Mouse (Mus musculus) thymus, postnatal 0 days (tissue): ENCODE measurements around the gene Il23a. TPM values are rescaled to one million over a fixed set of nuclear protein-coding genes. Genes with fewer than 3 reads are reported as not detected.
"Not testable (repeated sequence)": the region's sequence is repeated elsewhere in the genome, so short reads cannot be mapped to it uniquely, and the experiment has no call there.

Experiments used
- DNase-seq: peaks from one replicate; pipeline ENCODE4 v3.0.0-alpha.2; 2015; ENCODE audit warnings: low spot score
- polyA plus RNA-seq: library from polyadenylated mRNA; unstranded; fragments of >200 nt; fragmentation: Nextera tagmentation; extraction: Ambion mirVana; gene quantifications from 2 replicates; pipeline ENCODE4 v1.2.1, GENCODE M21; 2015

The Il23a gene
- polyA plus RNA-seq, 1 experiment from 2014 or later: 2.5 TPM

DNA sequence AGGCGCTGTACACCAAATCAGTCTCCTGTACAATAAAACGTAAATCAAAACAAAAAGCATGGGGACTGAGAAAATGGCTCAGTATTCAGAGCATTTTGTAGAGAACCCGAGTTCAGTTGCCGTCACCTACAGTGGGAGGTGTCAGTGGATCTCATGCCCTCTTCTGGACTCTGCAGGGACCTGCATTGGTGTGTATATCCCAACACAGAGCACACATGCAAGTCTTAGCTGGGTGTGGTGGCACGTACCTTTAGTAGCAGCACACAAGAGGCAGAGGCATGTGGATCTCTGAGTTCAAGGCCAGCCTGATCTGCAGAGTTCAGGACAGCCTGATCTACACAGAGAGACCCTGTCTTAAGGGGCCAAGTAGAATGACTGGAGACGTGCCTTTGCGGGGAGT, 11.1 kb upstream of the Il23a start:
- no peak for DNase-seq

DNA sequence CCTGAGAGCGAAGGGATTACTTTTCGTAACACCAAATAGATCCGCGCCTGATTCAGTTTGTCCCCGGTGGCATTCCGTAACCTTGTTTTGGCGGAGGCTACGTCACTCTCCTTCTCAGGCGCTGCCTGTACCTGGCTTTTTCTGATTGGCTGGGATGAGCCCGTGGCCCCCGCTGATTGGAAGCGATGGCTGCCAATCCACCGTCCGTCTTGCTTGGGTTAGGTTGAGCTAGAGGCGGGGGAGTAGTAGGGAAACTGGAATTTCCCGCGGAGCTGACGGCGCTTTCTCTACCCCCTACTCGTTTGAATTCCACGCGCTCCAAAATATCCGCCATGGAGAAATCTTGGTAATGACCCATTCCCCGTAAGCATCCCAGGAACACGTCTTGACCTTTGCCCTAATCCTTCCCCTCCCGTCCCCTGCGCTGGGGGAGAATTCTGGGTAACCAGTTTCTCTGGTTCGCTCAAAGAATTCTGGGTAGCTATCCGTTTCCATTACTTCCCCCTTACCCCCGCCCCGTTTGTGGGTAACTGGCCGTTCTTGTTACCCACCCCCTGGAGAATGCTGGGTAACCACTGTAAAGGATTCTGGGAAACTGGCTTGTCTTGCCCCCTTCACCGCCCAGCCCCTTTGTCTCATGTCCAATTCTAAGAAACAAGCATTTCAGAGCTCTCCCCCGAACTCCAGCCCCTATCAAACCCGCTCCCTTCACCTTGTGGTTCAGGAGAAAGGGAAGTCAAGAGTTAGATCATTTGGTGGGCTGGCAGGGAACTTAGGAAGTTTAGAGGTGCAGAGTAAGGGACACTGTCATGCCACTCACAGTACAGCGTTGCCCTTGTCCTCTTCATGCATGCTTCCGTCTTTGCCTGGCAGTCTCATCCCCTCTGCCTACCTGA, 4.8 kb upstream of the Il23a start, which contains the start of gene Pan2:
TSS of gene Pan2 (plus strand) at position 210 of the 896 bp plus-strand sequence.
- DNase-seq: peak; percentile 100

GRCm38 (mm10) chr10:128302785-128303125, 4.2 kb upstream of the Il23a start:
- DNase-seq: no peak

DNA sequence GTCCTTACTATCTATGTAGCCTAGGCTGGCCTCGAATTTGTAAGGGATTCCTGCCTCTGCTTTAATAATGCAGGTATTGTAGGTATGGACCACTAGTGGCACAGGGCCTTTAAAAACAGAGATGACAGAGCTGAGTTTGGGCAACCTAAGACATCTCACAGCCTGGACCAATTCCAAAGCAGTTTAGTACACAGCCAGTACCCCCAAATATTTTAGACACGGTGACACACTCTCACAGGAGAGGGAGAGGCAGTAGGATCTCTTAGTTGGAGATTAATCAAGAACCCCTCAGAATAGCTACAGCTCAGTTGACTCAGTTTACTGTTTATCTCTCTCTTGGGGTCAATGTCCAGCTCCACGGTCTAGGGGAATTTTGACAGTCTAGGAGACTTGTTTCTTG, 3.8 kb upstream of the Il23a start:
- DNase-seq: no peak

DNA sequence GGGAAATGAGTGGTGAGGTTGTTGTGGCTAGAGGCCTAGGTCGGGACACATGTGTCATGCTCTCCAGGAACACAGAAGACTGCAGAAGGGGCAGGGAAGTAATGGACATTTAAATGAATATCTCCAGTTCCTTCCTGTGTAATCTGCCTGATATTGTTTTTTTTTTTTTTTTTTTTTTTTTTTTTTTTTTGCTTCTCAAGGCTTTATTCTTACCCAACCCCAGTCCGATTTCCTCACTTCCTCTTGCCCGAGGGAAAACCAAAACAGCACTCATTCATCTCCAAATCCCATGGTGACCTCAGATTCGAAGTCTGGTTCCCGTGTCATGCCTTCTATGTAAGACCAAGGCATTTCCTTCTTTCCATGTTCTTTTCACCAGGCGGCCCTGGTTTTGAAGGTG, 309 bp downstream of the Il23a start:
- no peak for DNase-seq

DNA sequence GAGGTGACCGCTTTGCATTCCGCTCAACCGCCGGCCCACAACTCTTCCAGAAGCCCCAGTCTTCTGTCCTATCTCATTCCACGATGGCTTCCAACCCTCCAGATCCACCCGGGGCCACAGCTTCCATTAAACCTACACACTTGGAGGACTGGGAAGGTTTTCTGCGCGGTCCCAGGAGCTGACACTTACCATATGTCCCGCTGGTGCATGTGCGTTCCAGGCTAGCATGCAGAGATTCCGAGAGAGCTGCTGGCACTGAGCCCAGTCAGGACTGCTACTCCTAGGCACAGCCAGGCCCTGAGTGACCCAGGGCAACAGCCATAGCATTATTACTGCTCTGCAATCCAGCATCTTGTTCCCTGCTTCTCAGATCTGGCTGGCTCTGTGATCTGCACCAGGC, 930 bp downstream of the Il23a start:
- DNase-seq: no peak

DNA sequence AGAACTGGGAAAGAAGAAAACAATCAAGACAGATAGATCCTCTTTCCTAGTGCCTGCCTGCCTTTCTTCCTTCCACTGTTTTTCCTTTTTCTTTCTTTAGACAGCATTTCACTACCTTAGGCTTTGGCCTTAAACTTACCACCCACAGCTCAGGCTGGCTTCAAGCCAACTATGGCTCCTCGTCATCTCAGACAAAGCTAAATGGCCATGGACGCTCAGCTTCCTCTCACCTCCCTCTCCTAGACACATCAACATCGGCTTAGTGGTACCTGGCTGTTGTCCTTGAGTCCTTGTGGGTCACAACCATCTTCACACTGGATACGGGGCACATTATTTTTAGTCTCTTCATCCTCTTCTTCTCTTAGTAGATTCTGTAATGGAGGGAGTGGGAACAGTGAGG, 1.3 kb downstream of the Il23a start:
- DNase-seq: no peak

DNA sequence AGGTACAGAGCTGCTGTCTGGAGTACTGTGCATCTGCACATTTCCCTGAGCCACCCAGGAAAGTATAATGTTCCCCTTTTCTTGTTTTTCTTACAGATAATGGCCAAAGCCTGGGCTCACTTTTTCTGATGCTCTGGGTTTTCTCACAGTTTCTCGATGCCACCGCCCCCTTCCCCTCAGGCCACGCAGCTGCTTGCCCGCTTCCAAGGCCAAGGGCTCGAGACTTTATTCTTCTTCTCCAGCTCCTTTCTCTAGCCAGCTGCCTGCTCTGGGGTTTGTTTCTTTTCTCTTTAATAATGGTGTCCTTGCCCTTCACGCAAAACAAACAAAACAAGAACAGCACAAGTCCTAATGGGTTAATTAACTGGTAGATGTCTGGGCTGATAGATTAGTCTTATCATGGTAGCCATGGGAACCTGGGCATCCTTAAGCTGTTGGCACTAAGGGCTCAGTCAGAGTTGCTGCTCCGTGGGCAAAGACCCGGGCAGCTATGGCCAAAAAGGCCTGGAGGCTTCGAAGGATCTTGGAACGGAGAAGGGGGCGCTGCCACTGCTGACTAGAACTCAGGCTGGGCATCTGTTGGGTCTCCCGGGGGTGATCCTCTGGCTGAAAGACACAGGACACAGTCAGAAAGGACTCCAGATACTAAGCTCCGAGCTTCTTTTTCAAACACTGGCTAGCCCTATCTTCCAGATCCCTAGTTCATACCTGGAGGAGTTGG, 2.0 kb downstream of the Il23a start:
- no peak for DNase-seq

DNA sequence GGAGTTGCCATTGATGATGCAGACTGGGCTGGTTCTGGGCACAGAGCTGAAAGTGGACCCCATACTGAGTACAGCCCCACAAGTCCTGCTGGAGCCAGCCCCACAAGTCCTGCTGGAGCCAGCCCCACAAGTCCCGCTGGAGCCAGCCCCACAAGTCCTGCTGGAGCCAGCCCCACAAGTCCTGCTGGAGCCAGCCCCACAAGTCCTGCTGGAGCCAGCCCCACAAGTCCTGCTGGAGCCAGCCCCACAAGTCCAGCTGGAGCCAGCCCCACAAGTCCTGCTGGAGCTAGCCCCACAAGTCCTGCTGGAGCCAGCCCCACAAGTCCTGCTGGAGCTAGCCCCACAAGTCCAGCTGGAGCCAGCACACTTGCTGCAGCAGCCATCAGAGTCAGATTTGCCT, 8.0 kb downstream of the Il23a start:
- not testable (repeated sequence) for DNase-seq

GRCm38 (mm10) chr10:128283604-128284579, 14.7 kb downstream of the Il23a start:
- peak; percentile 70 for DNase-seq

DNA sequence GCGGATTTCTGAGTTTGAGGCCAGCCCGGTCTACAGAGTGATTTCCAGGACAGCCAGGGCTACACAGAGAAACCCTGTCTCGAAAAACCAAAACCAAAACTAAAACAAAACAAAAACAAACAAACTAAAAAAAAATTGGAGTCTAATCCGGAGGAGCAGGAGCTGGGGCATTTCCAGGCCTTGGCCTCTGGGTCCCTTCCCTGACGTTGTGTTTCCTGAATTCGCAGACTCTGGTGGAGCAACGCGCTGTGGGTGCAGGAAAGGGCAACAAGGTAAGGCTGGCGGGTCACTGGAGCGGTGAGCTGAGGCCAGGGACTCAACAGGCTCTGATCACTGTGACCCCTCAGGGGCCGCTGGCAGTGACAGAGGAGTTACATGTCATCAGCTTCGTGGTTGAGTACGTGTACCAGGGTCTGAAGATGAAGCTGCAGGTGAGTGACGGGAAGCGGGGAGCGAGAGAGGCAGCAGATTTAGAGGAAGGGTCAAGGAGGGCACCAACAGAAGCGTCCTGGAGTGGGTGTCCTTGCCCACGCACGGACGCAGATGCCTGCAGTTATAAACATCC, 15.6 kb downstream of the Il23a start:
- no peak for DNase-seq

GRCm38 (mm10) chr10:128281682-128282081, 16.9 kb downstream of the Il23a start:
- DNase-seq: no peak

DNA sequence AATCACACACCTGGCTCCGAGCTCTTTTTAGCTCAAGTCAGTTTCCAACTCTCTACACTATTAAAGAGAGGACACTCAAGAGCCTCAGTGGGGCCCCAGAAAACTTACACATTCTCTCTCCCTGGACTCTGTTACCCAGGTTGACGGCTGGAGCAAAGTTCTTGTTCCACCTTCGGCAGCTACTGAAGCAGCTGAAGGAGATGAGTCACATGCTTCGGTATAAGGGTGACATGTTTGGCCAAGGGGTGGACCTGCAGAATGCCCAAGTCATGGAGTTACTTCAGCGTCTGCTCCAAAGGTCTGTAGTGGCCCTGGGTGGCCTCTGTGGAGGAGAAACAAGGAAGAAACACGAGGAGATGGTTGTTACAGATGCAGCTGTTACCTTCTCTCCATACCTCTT, 17.6 kb downstream of the Il23a start:
- no peak for DNase-seq

DNA sequence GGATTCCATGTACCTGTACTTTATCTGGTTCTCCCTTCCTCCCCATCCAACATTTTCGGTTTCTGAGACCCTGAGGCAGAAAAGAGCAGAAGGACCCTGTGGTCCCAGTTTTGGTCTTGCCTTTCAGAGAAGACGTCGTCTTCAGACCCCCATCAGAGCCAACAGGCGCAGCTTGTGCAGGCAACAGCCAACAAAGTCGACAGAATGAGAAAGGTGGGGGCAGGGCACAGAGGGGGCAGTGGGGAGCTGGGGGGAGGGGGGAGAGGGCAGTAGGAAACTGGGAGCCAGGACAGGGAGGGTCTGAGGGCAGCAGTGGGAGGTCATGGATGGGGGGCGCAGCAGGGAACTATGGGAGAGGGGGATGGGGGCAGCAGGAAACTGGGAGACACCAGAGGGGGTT, 20.4 kb downstream of the Il23a start:
- DNase-seq: no peak

GRCm38 (mm10) chr10:128275374-128275773, 23.2 kb downstream of the Il23a start:
- not testable (repeated sequence) for DNase-seq

DNA sequence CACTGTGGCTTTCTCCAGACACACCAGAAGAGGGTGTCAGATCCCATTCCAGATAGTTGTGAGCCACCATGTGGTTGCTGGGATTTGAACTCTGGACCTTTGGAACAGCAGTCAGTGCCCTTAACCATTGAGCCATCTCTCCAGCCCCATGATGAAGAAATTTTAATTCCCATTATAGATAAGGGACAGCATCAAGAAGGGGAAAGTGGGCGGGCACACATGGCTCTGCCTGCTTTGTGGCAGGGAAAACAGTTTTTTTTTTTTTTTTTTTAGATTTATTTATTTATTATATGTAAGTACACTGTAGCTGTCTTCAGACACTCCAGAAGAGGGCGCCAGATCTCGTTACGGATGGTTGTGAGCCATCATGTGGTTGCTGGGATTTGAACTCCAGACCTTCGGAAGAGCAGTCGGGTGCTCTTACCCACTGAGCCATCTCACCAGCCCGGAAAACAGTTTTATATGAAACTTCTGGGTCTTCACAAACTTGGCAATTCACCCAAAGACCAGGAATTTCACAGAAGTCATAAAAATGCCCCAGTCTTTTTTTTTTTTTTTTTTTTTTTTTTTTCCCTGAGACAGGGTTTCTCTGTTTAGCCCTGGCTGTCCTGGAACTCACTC, 25.6 kb downstream of the Il23a start:
- DNase-seq: not testable (repeated sequence)

GRCm38 (mm10) chr10:128271883-128272282, 26.7 kb downstream of the Il23a start:
- peak; percentile 18 for DNase-seq

DNA sequence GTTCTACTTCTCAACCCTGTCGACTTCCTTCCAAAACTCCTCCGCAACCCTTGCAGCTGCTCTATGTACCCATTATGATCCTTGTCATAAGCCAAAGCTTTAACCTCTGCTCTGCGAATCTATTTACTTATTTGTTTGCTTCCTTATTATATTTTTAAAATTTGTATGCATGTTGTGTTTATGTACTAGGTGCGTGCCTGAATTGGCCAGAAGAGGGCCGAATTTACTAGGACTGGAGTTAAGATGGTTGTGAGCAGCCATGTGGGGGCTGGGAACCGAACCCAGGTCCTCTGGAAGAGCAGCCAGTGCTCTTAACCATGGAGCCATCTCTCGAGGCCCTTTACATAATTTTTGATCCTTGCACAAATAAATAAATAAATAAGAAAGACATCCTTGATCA, 27.7 kb downstream of the Il23a start:
- no peak for DNase-seq

- peak; percentile 97 for DNase-seq
Measured at GRCm38 (mm10) chr10:128270287-128270841, 28.2 kb downstream of the Il23a start, which contains the start of gene Stat2. Gene Stat2, plus strand, starts transcription at chr10:128270559.

DNA sequence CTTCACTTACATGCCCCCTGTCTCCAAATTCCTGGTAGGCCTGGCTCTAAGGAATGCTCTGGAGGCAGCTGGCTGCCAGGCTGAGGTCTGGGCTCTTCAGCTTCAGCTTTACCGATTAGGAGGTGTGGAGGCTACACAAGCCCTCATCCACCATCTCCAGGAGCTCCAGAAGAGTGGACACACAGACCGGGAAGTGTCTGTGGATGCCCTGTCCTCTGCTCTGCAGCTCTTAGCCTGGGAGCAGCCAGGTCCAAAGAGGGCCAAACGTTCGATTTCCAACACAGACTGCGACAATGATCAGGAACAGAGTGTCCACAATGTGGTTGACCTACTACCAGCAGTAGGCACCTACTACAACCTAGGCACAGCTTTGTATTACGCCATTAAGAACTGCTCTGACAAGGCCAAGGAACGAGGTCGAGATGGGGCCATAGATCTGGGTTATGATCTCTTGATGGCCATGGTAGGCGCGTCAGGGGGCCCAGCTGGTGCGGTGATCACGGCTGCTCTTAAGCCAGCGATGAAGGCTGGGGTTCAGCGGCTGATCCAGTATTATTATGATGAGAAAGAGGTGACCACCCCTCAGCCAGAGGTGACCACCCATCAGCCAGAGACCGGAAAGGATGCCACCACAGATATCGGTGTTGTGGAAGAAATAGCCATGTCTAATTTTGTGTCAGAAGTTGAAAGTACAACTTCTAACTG, 29.2 kb downstream of the Il23a start:
- no peak for DNase-seq
